Mouse (Mus musculus): ENCODE results near the gene Zfp131. TPM values are rescaled to one million over a fixed set of nuclear protein-coding genes. Genes with fewer than 3 reads are reported as not detected.

The Zfp131 gene
- polyA plus RNA-seq, 1 experiment from 2014 or later, result 42.3 TPM

Other genes starting within 250 kb of the Zfp131 start
- 0.18 and 0.23 TPM in 2 replicates for gene Ccl28, start 167.1 kb downstream of the Zfp131 start, polyA plus RNA-seq (2015; fragmentation: Nextera tagmentation; extraction: Ambion mirVana)
- gene Hmgcs1, start 100.5 kb downstream of the Zfp131 start, polyA plus RNA-seq (2015; fragmentation: Nextera tagmentation; extraction: Ambion mirVana), result 146 and 148 TPM in 2 replicates
- 2.3 and 2.8 TPM in 2 replicates for gene Nim1k, start 35.0 kb downstream of the Zfp131 start, polyA plus RNA-seq (2015; fragmentation: Nextera tagmentation; extraction: Ambion mirVana)
- not detected in 2 replicates for gene AF067063, start 39.3 kb upstream of the Zfp131 start, polyA plus RNA-seq (2015; fragmentation: Nextera tagmentation; extraction: Ambion mirVana)
- gene D13Ertd608e, start 45.1 kb upstream of the Zfp131 start, polyA plus RNA-seq (2015; fragmentation: Nextera tagmentation; extraction: Ambion mirVana), result not detected in 2 replicates
- not detected in 2 replicates for gene Tcstv1, start 103.9 kb upstream of the Zfp131 start, polyA plus RNA-seq (2015; fragmentation: Nextera tagmentation; extraction: Ambion mirVana)
- gene Gm21761, start 138.4 kb upstream of the Zfp131 start, polyA plus RNA-seq (2015; fragmentation: Nextera tagmentation; extraction: Ambion mirVana), result not detected in 2 replicates
- gene B020031M17Rik, start 159.9 kb upstream of the Zfp131 start, polyA plus RNA-seq (2015; fragmentation: Nextera tagmentation; extraction: Ambion mirVana), result not detected in 2 replicates
- gene Gm36079, start 236.1 kb upstream of the Zfp131 start, polyA plus RNA-seq (2015; fragmentation: Nextera tagmentation; extraction: Ambion mirVana), result not detected in 2 replicates